Mouse (Mus musculus) kidney, embryonic 16.5 days (tissue): ENCODE measurements around the gene Hoxa7. TPM values are rescaled to one million over a fixed set of nuclear protein-coding genes. Genes with fewer than 3 reads are reported as not detected.

Source experiments
- ATAC-seq: fragments of 200-750 bp; cut with Nextera tagmentation; 2 replicates; pipeline ENCODE4 v1.8.0; 2017; ENCODE audit warnings: moderate TSS enrichment; ENCODE audit not compliant: low FRiP score, low TSS enrichment
- H3K27ac ChIP-seq: fragments of 300-500 bp; sonication (generic); 2 replicates; pipeline ENCODE4 v1.5.1; 2014; ENCODE audit warnings: low read length
- H3K27me3 ChIP-seq: fragments of 300-500 bp; sonication (generic); 2 replicates; pipeline ENCODE4 v1.6.1; 2014; ENCODE audit warnings: low read length, control low read depth, mixed read lengths; ENCODE audit not compliant: insufficient read depth
- H3K36me3 ChIP-seq: fragments of 300-500 bp; sonication (generic); 2 replicates; pipeline ENCODE4 v1.6.1; 2014; ENCODE audit warnings: low read length, control low read depth, mixed read lengths; ENCODE audit not compliant: insufficient read depth
- H3K4me1 ChIP-seq: fragments of 300-500 bp; sonication (generic); 2 replicates; pipeline ENCODE4 v1.6.1; 2014; ENCODE audit warnings: low read length, control low read depth, mixed read lengths; ENCODE audit not compliant: insufficient read depth
- H3K4me2 ChIP-seq: fragments of 300-500 bp; sonication (generic); replicated peaks from 2 replicates; pipeline ENCODE4 v1.6.1; 2014; ENCODE audit warnings: low read depth, low read length
- H3K4me3 ChIP-seq: fragments of 300-500 bp; sonication (generic); 2 replicates; pipeline ENCODE4 v1.5.1; 2014; ENCODE audit warnings: mild to moderate bottlenecking, low read length
- H3K9ac ChIP-seq: fragments of 300-500 bp; sonication (generic); replicated peaks from 2 replicates; pipeline ENCODE4 v1.6.1; 2014; ENCODE audit warnings: low read length
- H3K9me3 ChIP-seq: fragments of 300-500 bp; sonication (generic); 2 replicates; pipeline ENCODE4 v1.6.1; 2016; ENCODE audit warnings: low read length, control low read depth
- WGBS: fragments of 180-500 bp; shearing (Covaris S2); extraction: QIAGEN DNeasy Blood & Tissue Kit; methylation state at CpG from one replicate; pipeline ENCODE4 v1.1.7; 2014; 5-methylcytosine and 5-hydroxymethylcytosine counted together
- polyA plus RNA-seq: library from polyadenylated mRNA; unstranded; fragments of >200 nt; fragmentation: Nextera tagmentation; extraction: Ambion mirVana; gene quantifications from 2 replicates; pipeline ENCODE4 v1.2.1, GENCODE M21; 2015

Hoxa7 gene
- polyA plus RNA-seq, 1 experiment from 2014 or later: 25.7 TPM

- H3K9ac ChIP-seq: peak overlapping the region; percentile 62
- H3K4me2 ChIP-seq: peak overlapping the region; percentile 81
- H3K4me3 ChIP-seq: peak overlapping the region; percentile 55
- peak overlapping the region; percentile 56 for H3K27ac ChIP-seq
- H3K36me3 ChIP-seq: peaks cover 8% of the 10 kb centered on the region; the same call in 1 of the 2 replicates
- H3K27me3 ChIP-seq: 0 out of 2 replicates have a peak, but pooled peaks cover 4% of the 10 kb centered on the region
- ATAC-seq: no peak
- H3K9me3 ChIP-seq: no peaks in the 10 kb centered on the region
- peaks cover 64% of the 10 kb centered on the region for H3K4me1 ChIP-seq
Observed at GRCm38 (mm10) chr6:52207684-52207976, 14.0 kb downstream of the Hoxa7 start.

GRCm38 (mm10) chr6:52206882-52207683, 14.6 kb downstream of the Hoxa7 start:
- 0 out of 2 replicates have a peak, but pooled peaks cover 4% of the 10 kb centered on the region for H3K27me3 ChIP-seq

GRCm38 (mm10) chr6:52205638-52206621, 15.7 kb downstream of the Hoxa7 start:
- Histone ChIP-seq H3K4me3 (peak overlapping the region; percentile 55), H3K36me3 (peaks cover 17% of the 10 kb centered on the region; the same call in 1 of the 2 replicates), H3K27me3 (0 out of 2 replicates have a peak, but pooled peaks cover 6% of the 10 kb centered on the region), H3K9ac (peak overlapping the region; percentile 62), H3K9me3 (no peaks in the 10 kb centered on the region), H3K4me1 (peaks cover 77% of the 10 kb centered on the region), H3K4me2 (peak overlapping the region; percentile 81), H3K27ac (peak overlapping the region; percentile 43)
- WGBS: 14% methylated on average over 55 of the region's 55 CpGs
- ATAC-seq: no peak

More at GRCm38 (mm10) chr6:52206882-52207683, 14.6 kb downstream of the Hoxa7 start:
- Histone ChIP-seq H3K36me3 (peaks cover 8% of the 10 kb centered on the region; the same call in 1 of the 2 replicates), H3K9me3 (no peaks in the 10 kb centered on the region), H3K4me3 (peak overlapping the region; percentile 55), H3K4me1 (peaks cover 69% of the 10 kb centered on the region), H3K9ac (peak overlapping the region; percentile 62), H3K4me2 (peak overlapping the region; percentile 81), H3K27ac (peak overlapping the region; percentile 56)
- WGBS: 18% methylated on average over 4 of the region's 4 CpGs
- ATAC-seq: no peak

GRCm38 (mm10) chr6:52205221-52205620, 16.4 kb downstream of the Hoxa7 start:
- Histone ChIP-seq H3K9me3 (no peaks in the 10 kb centered on the region), H3K27me3 (0 out of 2 replicates have a peak, but pooled peaks cover 5% of the 10 kb centered on the region), H3K9ac (peak overlapping the region; percentile 62), H3K4me2 (peak overlapping the region; percentile 81), H3K27ac (peak overlapping the region; percentile 43), H3K36me3 (peaks cover 18% of the 10 kb centered on the region; the same call in 1 of the 2 replicates), H3K4me1 (peaks cover 82% of the 10 kb centered on the region), H3K4me3 (peak overlapping the region; percentile 55)
- WGBS: 14% methylated on average over 14 of the region's 14 CpGs
- no peak for ATAC-seq

GRCm38 (mm10) chr6:52204050-52204752, 17.5 kb downstream of the Hoxa7 start, which contains the start of gene Hoxa5:
Hoxa5 (minus strand) TSS chr6:52204587.
- H3K4me3 ChIP-seq: peak within 1 kb of the TSS; percentile 55
- H3K4me2 ChIP-seq: peak within 1 kb of the TSS; percentile 81
- no peaks in the 10 kb centered on the region for H3K9me3 ChIP-seq
- peaks cover 81% of the 10 kb centered on the region for H3K4me1 ChIP-seq
- H3K27me3 ChIP-seq: 0 out of 2 replicates have a peak, but pooled peaks cover 5% of the 10 kb centered on the region
- H3K27ac ChIP-seq: peak within 1 kb of the TSS; percentile 78
- under 1% methylated on average over 62 of the region's 65 CpGs for WGBS
- H3K36me3 ChIP-seq: peaks cover 18% of the 10 kb centered on the region; the same call in 1 of the 2 replicates
- H3K9ac ChIP-seq: peak within 1 kb of the TSS; percentile 78
- peak; percentile 70 for ATAC-seq

- Histone ChIP-seq H3K4me2 (peak overlapping the region; percentile 81), H3K27me3 (0 out of 2 replicates have a peak, but pooled peaks cover 5% of the 10 kb centered on the region), H3K36me3 (peaks cover 18% of the 10 kb centered on the region; the same call in 1 of the 2 replicates), H3K9ac (peak overlapping the region; percentile 78), H3K9me3 (no peaks in the 10 kb centered on the region), H3K4me1 (peaks cover 85% of the 10 kb centered on the region), H3K4me3 (peak overlapping the region; percentile 55), H3K27ac (peak overlapping the region; percentile 78)
- ATAC-seq: no peak
- 2% methylated on average over 33 of the region's 46 CpGs for WGBS
Observed at GRCm38 (mm10) chr6:52203371-52204049, 18.1 kb downstream of the Hoxa7 start.

- Histone ChIP-seq H3K9me3 (no peaks in the 10 kb centered on the region), H3K36me3 (peaks cover 18% of the 10 kb centered on the region; the same call in 1 of the 2 replicates), H3K27ac (peak overlapping the region; percentile 78), H3K4me2 (peak overlapping the region; percentile 81), H3K4me3 (peak overlapping the region; percentile 55), H3K27me3 (0 out of 2 replicates have a peak, but pooled peaks cover 5% of the 10 kb centered on the region), H3K4me1 (peaks cover 85% of the 10 kb centered on the region), H3K9ac (peak overlapping the region; percentile 78)
- no peak for ATAC-seq
- 6% methylated on average over 10 of the region's 10 CpGs for WGBS
Observed at GRCm38 (mm10) chr6:52203121-52203370, 18.6 kb downstream of the Hoxa7 start.

- Histone ChIP-seq H3K9ac (peak overlapping the region; percentile 78), H3K27me3 (0 out of 2 replicates have a peak, but pooled peaks cover 5% of the 10 kb centered on the region), H3K27ac (peak overlapping the region; percentile 78), H3K36me3 (peaks cover 18% of the 10 kb centered on the region; the same call in 1 of the 2 replicates), H3K4me1 (peaks cover 87% of the 10 kb centered on the region), H3K4me2 (peak overlapping the region; percentile 81), H3K9me3 (no peaks in the 10 kb centered on the region), H3K4me3 (peak overlapping the region; percentile 55)
- no peak for ATAC-seq
- 20% methylated on average over 22 of the region's 22 CpGs for WGBS
Observed at GRCm38 (mm10) chr6:52202362-52203120, 19.1 kb downstream of the Hoxa7 start.
